Mouse (Mus musculus) lung, postnatal 10 days (tissue): ENCODE measurements at regions not wholly inside any gene's neighbourhood (a gene's known extent, or its start where the extent isn't known, plus 50 kb on each side); places are given as distances from the start of the nearest gene placed in this dataset.

Experiments
- DNase-seq: peaks from one replicate; pipeline ENCODE4 v3.0.0; 2021

- DNase-seq = no peak
Observed at GRCm38 (mm10) chr7:115392520-115392919, 646.1 kb downstream of the Sox6 start.

GRCm38 (mm10) chr7:115398202-115398601, 640.4 kb downstream of the Sox6 start:
- no peak for DNase-seq

GRCm38 (mm10) chr7:115399461-115399860, 639.1 kb downstream of the Sox6 start:
- no peak for DNase-seq

GRCm38 (mm10) chr7:115407889-115408288, 630.7 kb downstream of the Sox6 start:
- DNase-seq = no peak

GRCm38 (mm10) chr7:115408915-115409314, 629.7 kb downstream of the Sox6 start:
- no peak for DNase-seq

- DNase-seq = peak; percentile 52
Observed at GRCm38 (mm10) chr7:115410501-115411230, 627.9 kb downstream of the Sox6 start.

- DNase-seq = peak; percentile 46
Observed at GRCm38 (mm10) chr7:115411456-115411855, 627.1 kb downstream of the Sox6 start.

GRCm38 (mm10) chr7:115415147-115415561, 623.4 kb downstream of the Sox6 start:
- DNase-seq = no peak
